Mouse (Mus musculus): ENCODE data around the gene Gm10277. TPM values are rescaled to one million over a fixed set of nuclear protein-coding genes. Genes with fewer than 3 reads are reported as not detected.
"Not testable (repeated sequence)": the region's sequence is repeated elsewhere in the genome, so short reads cannot be mapped to it uniquely, and the experiment has no call there.

Gene Gm10277
- total RNA-seq, 2 experiments from 2014 or later, result not detected

GRCm38 (mm10) chr11:77775701-77776400, 11.7 kb downstream of the Gm10277 start:
- ATAC-seq (replicated peaks; ENCODE audit: poor library complexity), result 0 out of 2 replicates have a peak, but pooled peaks have one; percentile 29

- peak; percentile 95 for ATAC-seq (replicated peaks; ENCODE audit: poor library complexity)
Measured at GRCm38 (mm10) chr11:77771879-77772713, 15.5 kb downstream of the Gm10277 start.

- peak; percentile 55 for ATAC-seq (replicated peaks; ENCODE audit: poor library complexity)
Measured at GRCm38 (mm10) chr11:77770346-77770745, 17.2 kb downstream of the Gm10277 start.

- no peak for ATAC-seq (replicated peaks; ENCODE audit: poor library complexity)
Measured at GRCm38 (mm10) chr11:77769496-77769895, 18.1 kb downstream of the Gm10277 start.

- peak; percentile 61 for ATAC-seq (replicated peaks; ENCODE audit: poor library complexity)
Measured at GRCm38 (mm10) chr11:77766351-77767001, 21.1 kb downstream of the Gm10277 start.

GRCm38 (mm10) chr11:77765459-77765777, 22.1 kb downstream of the Gm10277 start:
- no peak for ATAC-seq (replicated peaks; ENCODE audit: poor library complexity)

- no peak for ATAC-seq (replicated peaks; ENCODE audit: poor library complexity)
Measured at GRCm38 (mm10) chr11:77764694-77765458, 22.7 kb downstream of the Gm10277 start.

GRCm38 (mm10) chr11:77763673-77764340, 23.7 kb downstream of the Gm10277 start:
- peak; percentile 51 for ATAC-seq (replicated peaks; ENCODE audit: poor library complexity)

GRCm38 (mm10) chr11:77762783-77763672, 24.5 kb downstream of the Gm10277 start, which contains the start of gene Myo18a:
Gene Myo18a, plus strand, starts transcription at chr11:77763246.
- ATAC-seq (replicated peaks; ENCODE audit: poor library complexity), result peak; percentile 60

- ATAC-seq (replicated peaks; ENCODE audit: poor library complexity), result no peak
Measured at GRCm38 (mm10) chr11:77760031-77760430, 27.5 kb downstream of the Gm10277 start.

GRCm38 (mm10) chr11:77753469-77753868, 34.1 kb downstream of the Gm10277 start:
- ATAC-seq (replicated peaks; ENCODE audit: poor library complexity), result no peak

GRCm38 (mm10) chr11:77752525-77752924, 35.0 kb downstream of the Gm10277 start:
- 0 out of 2 replicates have a peak, but pooled peaks have one; percentile 17 for ATAC-seq (replicated peaks; ENCODE audit: poor library complexity)

GRCm38 (mm10) chr11:77748996-77749395, 38.6 kb downstream of the Gm10277 start:
- no peak for ATAC-seq (replicated peaks; ENCODE audit: poor library complexity)

- ATAC-seq (replicated peaks; ENCODE audit: poor library complexity), result not testable (repeated sequence)
Measured at GRCm38 (mm10) chr11:77747103-77747502, 40.4 kb downstream of the Gm10277 start.

GRCm38 (mm10) chr11:77746652-77747051, 40.9 kb downstream of the Gm10277 start:
- ATAC-seq (replicated peaks; ENCODE audit: poor library complexity), result peak; percentile 63; the same call in 1 of the 2 replicates

- peak; percentile 75 for ATAC-seq (replicated peaks; ENCODE audit: poor library complexity)
Measured at GRCm38 (mm10) chr11:77743966-77744365, 43.6 kb downstream of the Gm10277 start.

GRCm38 (mm10) chr11:77738555-77738954, 49.0 kb downstream of the Gm10277 start:
- no peak for ATAC-seq (replicated peaks; ENCODE audit: poor library complexity)

- ATAC-seq (replicated peaks; ENCODE audit: poor library complexity), result peak; percentile 50; the same call in 1 of the 2 replicates
Measured at GRCm38 (mm10) chr11:77737289-77737688, 50.3 kb downstream of the Gm10277 start.

All from megakaryocyte progenitor cell, adult 5-6 weeks (primary cell).